Mouse (Mus musculus) embryo, embryonic 10 days (tissue): ENCODE data around the gene Cep295nl.
"Not testable (repeated sequence)": the region's sequence is repeated elsewhere in the genome, so short reads cannot be mapped to it uniquely, and the experiment has no call there.

Source experiments
- DNase-seq: peaks from one replicate; pipeline ENCODE4 v3.0.0-alpha.2; 2015; ENCODE audit warnings: low spot score

Cep295nl gene

DNA sequence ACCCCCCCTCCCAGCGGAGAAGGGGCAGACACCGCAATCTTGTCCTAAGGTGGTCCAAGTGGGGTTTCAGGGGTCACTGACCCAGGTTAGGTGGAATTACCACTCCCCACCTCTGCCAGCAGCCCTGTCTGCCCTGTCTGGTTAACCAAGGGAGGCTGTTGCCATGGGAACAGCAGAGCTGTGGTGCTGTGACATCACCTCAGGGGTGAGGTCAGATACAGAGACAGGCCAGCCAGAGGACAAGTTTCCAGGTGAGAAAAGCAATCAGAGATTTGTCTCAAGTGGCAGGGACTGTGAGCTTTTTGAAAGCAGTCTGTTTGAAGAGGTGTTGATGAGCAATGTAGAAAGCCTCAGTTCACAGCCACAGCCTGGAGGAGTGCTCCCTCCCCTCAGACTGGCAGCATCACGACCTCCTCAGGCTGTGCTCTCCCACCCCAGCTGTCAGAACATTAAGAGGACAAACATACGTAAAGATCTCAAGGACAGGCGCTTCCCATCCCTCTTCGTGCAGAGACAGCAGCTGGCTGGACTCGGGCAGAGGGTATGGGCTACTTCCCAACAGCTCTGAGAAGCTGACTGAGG is at the start of gene Cep295nl:
Gene Cep295nl (minus strand): TSS at position 101 of the 582 bp plus-strand sequence.
- peak; percentile 71 for DNase-seq

- DNase-seq = not testable (repeated sequence)
Measured at GRCm38 (mm10) chr11:118387816-118388215, 45.5 kb upstream of the Cep295nl start.

GRCm38 (mm10) chr11:118379251-118380009 is 37.1 kb upstream of the Cep295nl start:
- peak; percentile 89 for DNase-seq

DNA sequence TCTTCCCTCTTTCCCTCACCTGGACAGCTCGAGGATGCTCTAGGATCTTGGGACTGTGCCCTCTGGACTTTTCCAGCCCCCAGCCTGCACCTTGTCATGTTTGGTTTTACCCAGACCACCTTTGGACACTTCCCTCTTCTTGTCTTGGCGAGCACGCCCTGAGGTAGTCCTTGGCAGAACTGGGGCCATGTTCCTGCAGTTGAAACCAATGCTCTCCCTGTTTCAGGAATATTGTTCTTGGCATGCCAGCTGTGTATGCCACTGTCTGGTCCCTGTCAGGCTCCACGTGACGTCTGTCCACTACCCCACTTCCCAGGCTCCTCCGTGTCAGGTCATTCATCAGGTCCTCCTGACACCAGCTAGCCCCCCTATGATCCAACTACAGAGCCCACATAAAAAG is 36.4 kb upstream of the Cep295nl start:
- no peak for DNase-seq

- not testable (repeated sequence) for DNase-seq
Measured at GRCm38 (mm10) chr11:118376323-118376722, 34.0 kb upstream of the Cep295nl start.

GRCm38 (mm10) chr11:118375881-118376280 is 33.6 kb upstream of the Cep295nl start:
- no peak for DNase-seq

DNA sequence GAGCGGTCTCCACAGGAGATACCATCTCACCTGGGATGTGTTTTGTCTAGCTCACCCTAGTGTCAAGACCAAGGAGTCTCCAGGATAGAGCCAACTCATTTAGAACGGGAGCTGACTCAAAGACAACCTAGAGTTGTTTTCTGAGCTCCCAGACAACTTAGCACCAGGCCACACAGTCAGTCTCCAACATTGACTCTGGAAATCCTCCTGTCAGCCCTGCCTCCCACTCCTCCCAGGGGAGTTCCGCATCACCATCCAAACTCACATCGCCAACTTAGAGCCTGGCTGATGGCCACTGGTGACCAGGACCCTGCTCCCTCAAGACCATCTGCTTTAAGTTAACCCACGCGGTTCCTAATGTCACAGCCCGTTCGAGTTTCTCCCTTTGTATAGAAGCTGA is 33.2 kb upstream of the Cep295nl start:
- DNase-seq = no peak

DNA sequence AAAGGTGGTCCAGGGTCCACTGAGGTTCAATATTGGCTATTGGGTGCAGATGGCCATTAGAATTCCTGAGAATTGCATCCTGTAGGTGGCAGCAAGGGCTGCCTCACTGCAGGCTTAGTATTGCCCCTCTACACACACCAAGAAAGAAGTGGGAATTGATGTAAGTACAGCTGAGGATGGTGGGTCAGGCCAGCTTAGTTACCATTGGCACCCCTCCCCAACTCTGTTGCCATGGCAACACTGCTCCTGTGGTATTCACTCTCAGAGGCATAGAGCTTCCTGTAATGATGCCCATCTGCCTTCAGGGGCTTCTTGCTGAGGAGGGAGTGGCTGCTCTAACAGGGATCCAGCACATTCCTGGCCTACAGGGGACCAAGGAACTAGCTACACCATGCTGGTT is 32.7 kb upstream of the Cep295nl start:
- DNase-seq = no peak

DNA sequence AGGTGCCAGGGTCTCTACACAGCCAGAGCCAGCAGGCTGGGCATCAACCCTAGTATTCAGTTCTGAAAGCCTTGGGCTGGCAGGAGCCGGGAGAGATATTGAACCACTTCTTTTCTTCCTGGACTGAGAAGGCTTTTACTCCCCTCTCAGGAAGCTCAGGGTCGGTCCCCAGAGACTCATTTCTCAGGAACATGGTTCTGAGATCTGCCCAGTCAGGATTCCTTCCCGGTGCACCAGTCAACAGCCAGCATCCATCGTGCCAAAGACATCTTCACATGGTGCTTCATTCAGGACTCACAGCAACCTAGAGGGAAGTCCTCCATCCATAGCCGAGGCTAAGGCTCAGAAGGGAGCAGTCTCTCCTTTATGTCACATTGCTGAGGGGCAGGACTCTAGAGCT is 32.2 kb upstream of the Cep295nl start:
- DNase-seq = no peak

DNA sequence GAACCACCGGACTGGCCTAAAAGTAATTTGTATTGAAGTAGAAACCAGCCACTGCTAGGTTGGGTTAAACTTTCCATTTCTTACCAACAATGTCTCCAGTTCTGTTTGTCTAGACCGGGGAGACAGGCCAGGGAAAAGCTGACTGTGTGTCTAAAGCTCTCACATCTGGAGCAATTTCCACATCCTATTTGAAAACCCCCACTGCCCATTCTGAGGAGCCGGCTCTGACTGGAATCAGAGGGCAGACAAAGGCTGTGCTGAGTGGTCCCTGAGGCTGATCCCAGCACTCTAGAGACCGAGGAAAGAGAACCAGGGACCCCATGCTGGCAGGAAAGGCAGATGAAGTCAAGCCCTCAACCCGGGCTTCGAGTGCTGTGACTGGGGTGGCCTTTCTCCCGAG is 30.3 kb upstream of the Cep295nl start:
- DNase-seq = no peak

DNA sequence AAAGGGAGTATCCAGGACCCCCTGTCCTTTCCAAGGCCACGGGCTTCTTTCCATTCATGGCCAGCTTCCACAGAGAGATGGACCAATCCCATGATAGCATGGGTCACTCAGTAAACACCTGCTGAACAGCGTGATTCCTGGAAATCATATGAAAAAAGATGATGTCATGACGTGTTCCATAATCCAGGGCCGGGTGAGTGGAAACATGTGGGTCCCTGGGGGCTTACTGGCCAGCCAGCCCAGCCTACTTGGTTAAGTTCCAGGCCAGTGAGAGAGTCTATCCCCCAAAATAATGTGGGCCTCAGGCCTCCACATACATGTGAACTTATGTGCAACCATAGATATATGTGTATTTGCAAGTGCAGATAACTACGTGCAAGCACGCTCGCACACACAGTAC is 29.6 kb upstream of the Cep295nl start:
- no peak for DNase-seq

GRCm38 (mm10) chr11:118369657-118370056 is 27.4 kb upstream of the Cep295nl start:
- no peak for DNase-seq

DNA sequence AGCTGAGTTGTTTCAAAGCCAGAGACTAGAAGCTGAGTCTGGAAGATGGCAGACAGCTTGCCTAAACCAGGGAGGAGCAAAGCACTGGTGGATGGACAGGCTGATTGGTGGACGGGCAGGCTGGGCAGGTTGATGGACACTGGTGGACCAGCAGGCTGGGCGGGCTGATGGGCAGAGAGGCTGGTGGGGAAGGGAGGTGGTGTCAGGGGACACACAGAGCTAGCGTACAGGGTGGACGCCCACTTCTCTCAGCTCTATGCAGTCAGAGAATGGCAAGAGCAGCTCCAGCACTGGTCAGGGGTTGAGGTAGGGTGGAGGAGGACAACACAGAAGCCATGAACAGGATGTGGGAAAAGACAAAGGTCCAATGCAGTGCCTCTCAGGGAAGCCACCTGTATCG is 27.0 kb upstream of the Cep295nl start:
- DNase-seq = no peak

GRCm38 (mm10) chr11:118368330-118368729 is 26.0 kb upstream of the Cep295nl start:
- no peak for DNase-seq

DNA sequence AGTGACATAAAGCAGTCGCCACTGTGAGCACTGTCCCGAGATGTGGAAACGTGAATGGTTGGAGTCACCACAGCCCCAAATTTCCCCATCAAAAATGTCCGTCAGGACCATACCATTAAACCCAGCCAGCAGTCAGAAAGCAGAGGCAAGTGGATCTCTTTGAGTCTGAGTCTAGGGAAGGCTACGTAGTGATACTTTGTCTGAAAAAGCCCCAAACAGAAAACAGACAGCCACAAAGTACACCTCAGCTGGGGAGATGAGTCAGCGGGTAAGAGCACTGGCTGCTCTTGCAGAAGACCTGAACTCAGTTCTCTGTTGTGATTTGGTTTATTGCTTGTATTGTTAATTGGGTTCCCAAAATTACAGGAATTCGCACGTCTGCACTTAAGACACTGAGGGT is 24.3 kb upstream of the Cep295nl start:
- DNase-seq = no peak

DNA sequence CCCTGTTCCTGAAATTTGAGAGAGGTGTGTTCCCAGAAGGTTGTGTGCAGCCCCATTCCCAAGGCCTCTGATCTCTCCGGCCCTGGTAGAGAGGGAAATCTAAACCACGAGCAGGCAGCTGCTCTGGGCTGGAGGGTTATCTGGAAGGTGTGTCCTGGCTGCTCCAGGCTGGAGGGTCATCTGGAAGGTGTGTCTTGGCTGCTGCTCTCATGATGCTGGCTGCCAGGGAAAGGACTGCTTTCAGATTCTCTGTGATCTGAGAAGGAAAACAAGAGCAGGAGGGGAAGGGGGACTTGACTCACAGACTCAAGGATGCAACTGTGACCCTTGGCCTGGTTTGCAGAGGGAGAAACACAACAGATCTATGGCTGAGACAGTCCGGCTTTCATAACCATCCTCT is 23.8 kb upstream of the Cep295nl start:
- DNase-seq = no peak

DNA sequence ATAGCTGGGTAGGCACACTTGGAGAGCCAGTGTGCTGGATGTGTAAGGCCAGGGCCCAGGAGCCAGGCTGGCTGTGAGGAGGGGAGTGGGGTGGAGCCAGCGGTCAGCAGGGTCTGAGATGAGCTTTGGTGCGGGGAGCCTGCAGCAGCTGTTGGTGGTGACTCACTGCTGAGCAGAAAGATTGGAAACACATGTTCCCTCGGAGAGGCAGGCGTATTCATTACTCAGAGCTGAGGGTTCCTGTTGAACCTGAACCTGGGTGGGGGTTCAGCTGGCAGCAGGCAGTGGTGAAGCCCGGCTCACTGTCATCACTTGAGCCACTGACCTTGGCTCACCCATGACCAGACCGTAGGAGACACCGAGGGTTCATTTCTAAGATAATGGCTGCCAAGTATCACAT is 22.9 kb upstream of the Cep295nl start:
- peak; percentile 80 for DNase-seq

DNA sequence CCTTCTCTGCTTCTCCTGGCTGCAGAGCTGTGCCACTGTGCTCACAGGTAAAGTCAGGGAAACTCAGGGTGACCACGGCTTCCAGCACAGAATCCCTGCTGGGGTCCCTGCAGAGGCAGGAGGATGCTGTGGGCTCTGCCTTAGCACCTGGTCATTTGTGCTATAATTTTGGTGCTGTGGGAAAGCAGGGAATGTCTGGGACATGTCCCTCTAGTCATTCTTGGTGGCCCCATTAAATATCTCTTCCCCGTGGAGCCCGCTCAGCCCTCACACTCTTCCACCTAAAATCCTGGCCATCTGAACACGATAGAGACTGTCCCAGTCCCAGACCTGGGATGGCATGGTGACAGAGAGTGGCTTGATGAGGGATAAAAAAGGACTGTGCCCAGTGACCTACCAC is 21.7 kb upstream of the Cep295nl start:
- no peak for DNase-seq

- DNase-seq = peak; percentile 83
Measured at GRCm38 (mm10) chr11:118362971-118363518, 20.7 kb upstream of the Cep295nl start.

DNA sequence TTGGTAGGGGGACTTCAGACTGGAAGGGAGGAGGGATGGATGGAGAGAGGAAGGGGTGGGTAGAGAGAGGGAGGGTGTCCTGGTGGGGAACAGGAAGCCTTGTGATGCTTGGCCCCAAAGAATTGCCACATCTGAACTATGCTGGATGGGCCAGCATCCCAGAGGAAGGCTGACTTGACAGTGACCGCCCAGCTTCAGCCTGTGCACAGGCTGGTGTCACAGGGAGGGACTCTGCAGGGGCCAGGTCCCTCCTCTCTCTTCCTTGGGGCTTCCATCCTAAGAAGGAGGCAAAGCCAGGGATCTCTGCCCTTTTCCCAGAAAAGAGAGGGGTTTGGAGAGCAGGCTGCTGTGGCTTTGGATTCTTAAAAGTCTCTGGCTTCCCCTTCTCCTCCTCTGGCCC is 20.2 kb upstream of the Cep295nl start:
- no peak for DNase-seq

- no peak for DNase-seq
Measured at GRCm38 (mm10) chr11:118360907-118361341, 18.6 kb upstream of the Cep295nl start.

GRCm38 (mm10) chr11:118360491-118360890 is 18.2 kb upstream of the Cep295nl start:
- DNase-seq = no peak

- DNase-seq = no peak
Measured at GRCm38 (mm10) chr11:118355640-118356039, 13.3 kb upstream of the Cep295nl start, which contains the start of gene Timp2. Gene Timp2 (minus strand): TSS chr11:118355740.
